Mouse (Mus musculus) brain, embryonic 18.5 days (tissue): ENCODE measurements at regions not wholly inside any gene's neighbourhood (a gene's known extent, or its start where the extent isn't known, plus 50 kb on each side); places are given as distances from the start of the nearest gene placed in this dataset.

Experiments used
- DNase-seq: peaks from one replicate; pipeline ENCODE4 v3.0.0-alpha.2; 2012; ENCODE audit warnings: low read depth, low spot score

- DNase-seq = no peak
Observed at GRCm38 (mm10) chr14:25223091-25223490, 235.9 kb upstream of the Zmiz1 start.

GRCm38 (mm10) chr14:25225214-25225613 is 233.8 kb upstream of the Zmiz1 start:
- no peak for DNase-seq

- DNase-seq = peak; percentile 71
Observed at GRCm38 (mm10) chr14:25226155-25226839, 232.7 kb upstream of the Zmiz1 start.

- DNase-seq = no peak
Observed at GRCm38 (mm10) chr14:25226840-25227506, 232.0 kb upstream of the Zmiz1 start.

GRCm38 (mm10) chr14:25228321-25229047 is 230.5 kb upstream of the Zmiz1 start:
- no peak for DNase-seq

GRCm38 (mm10) chr14:25229569-25229968 is 229.4 kb upstream of the Zmiz1 start:
- no peak for DNase-seq

GRCm38 (mm10) chr14:25231881-25232280 is 227.1 kb upstream of the Zmiz1 start:
- DNase-seq = no peak

GRCm38 (mm10) chr14:25236421-25236973 is 222.5 kb upstream of the Zmiz1 start:
- DNase-seq = no peak

- no peak for DNase-seq
Observed at GRCm38 (mm10) chr14:25239335-25239960, 219.5 kb upstream of the Zmiz1 start.

GRCm38 (mm10) chr14:25242753-25243152 is 216.2 kb upstream of the Zmiz1 start:
- DNase-seq = no peak

GRCm38 (mm10) chr14:25243289-25243688 is 215.7 kb upstream of the Zmiz1 start:
- no peak for DNase-seq

GRCm38 (mm10) chr14:25243698-25244097 is 215.3 kb upstream of the Zmiz1 start:
- no peak for DNase-seq

GRCm38 (mm10) chr14:25244841-25245240 is 214.1 kb upstream of the Zmiz1 start:
- DNase-seq = no peak

- no peak for DNase-seq
Observed at GRCm38 (mm10) chr14:25245691-25246090, 213.3 kb upstream of the Zmiz1 start.

- no peak for DNase-seq
Observed at GRCm38 (mm10) chr14:25248941-25249340, 210.0 kb upstream of the Zmiz1 start.

GRCm38 (mm10) chr14:25253016-25253850 is 205.8 kb upstream of the Zmiz1 start:
- DNase-seq = no peak

- no peak for DNase-seq
Observed at GRCm38 (mm10) chr14:25263121-25263520, 195.9 kb upstream of the Zmiz1 start.

- DNase-seq = no peak
Observed at GRCm38 (mm10) chr14:25266846-25267245, 192.1 kb upstream of the Zmiz1 start.

GRCm38 (mm10) chr14:25268090-25268631 is 190.8 kb upstream of the Zmiz1 start:
- DNase-seq = no peak

GRCm38 (mm10) chr14:25270227-25270876 is 188.6 kb upstream of the Zmiz1 start:
- DNase-seq = peak; percentile 26
